Mouse (Mus musculus): ENCODE measurements around the gene Cd4.

Gene Cd4

DNA sequence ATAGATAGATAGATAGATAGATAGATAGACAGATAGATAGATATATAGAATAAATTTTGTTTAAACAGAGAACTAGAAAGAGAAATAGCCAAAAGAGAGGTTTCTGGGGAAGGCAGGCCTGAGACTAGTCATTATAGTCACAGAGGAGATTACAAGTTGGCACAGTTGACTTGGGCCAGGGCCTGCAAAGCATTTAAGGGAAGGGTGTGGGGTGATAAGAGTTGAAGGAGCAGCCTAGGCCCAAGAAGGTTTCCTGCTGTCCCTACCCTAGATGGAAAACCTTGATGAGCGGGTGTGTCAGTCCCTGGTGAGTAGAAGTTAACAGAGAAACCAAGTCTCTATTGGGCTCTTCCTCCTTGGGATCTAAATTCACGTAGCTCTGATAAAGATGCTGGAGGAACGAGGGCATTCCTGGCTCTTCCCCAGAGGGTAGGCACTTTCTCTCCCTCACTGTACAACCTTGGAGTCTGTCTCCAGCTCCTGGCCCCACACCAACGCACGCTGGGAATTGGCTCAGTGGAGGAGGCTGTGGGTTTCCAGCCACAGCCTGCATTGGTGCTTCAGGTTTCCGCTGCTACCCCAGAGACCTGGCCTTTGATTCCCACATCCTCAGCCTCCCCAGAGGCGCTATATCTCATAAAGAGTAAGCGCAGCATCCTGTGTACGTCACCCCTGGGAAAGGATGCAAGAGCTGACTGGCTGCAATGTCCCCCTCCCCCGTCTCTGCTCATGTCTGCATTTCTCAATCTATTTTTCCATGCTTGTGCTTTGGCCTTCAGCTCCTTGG is 3.1 kb downstream of the Cd4 start:
- no peak for DNase-seq (ENCODE audit: low spot score in 2 of 2)

DNA sequence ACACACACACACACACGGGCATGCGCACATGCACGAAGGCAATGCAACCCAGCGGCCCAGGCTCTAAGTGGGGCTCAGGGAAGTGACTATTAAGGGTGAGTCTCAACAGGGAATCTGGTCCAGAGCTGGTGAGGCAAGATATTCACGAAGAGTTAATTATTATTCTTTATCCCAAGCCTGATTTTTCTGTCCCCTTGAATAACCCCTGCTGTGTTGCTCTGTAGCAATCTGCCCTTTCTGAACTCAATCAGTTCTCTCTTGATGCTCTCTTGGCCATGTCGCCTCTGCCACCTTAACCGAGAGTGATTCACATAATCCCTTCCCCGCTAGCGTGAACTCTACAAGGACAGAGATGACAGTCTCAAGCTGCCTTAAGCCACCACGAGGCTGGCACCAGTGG is 4.7 kb downstream of the Cd4 start:
- DNase-seq (ENCODE audit: low spot score in 2 of 2), result no peak

DNA sequence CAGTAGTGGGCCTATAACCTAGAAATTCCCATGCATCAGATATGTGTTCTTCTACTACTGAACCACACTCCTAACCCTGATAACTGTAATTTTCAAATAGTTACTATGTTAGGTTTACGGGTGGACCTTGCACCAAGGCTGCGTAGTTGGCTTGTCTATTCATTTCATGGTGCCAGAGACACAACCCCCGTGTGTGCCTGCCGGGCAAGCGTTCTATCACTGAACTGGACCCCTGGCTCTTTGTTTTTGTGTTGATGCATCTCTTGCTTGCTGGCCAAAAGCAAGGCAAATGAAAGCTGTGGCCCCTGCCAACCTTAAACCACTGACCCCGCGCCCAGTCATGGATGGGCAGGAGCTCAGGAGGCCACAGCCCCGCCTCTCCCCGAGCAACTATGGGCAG is 6.2 kb downstream of the Cd4 start:
- DNase-seq (ENCODE audit: low spot score in 2 of 2), result no peak

DNA sequence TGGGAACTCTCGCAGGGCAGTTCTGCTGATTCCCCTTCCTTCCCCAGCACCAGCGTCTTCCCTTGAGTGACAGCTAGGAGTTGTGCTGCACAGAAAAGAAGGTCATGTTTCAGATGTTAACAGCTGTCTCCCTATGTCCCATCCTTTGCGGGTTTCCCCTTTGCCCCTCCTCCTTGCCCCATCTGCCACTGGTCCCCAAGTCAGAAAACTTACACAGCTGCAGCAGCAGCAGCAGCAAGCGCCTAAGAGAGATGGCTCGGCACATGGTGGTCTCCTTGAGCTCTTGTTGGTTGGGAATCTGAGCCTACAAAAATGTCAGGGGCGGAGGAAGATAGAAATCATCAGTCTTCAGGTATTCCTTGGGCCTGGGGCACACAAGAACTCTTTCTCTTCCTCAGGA is 8.6 kb downstream of the Cd4 start:
- no peak for DNase-seq (ENCODE audit: low spot score in 2 of 2)

DNA sequence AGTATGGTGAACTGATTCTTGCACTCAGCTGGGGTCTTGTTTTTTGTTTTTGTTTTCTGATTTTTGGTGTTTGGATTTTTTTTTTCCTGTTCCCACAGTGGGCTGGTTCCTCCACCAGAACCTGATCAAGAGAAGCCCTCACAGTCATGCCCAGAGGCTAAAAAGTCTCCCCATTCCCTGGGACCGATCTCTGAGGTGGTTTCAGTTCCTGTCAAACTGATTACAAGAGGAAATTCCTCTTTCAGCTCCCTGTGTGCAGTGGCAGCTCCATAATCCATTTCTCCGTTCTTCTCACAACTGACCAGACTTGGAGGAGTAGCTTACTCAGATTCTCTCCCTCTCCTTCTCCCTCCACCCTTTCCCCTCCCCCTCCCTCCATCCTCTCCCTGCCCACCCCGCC is 13.7 kb downstream of the Cd4 start:
- no peak for DNase-seq (ENCODE audit: low spot score in 2 of 2)

DNA sequence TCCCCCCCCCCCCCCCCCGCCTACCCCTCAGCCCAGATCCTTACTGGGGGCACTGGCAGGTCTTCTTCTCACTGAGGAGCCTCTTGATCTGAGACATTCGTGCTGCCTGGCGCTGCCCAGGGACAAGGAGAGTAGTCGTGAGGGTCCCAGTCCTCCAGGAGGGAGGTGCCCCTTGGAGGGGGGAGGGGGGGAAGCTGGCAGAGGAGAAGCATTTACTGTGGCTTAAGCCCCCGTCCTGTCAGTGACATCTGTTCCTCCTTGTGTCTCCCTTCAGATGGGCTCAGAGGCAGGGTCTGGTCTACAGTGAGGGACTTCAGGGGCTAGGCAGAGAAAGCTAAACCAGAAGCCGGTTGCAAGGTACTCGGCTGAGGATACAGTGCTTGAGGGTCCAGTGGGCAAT is 21.5 kb downstream of the Cd4 start:
- DNase-seq (ENCODE audit: low spot score in 2 of 2), result no peak

DNA sequence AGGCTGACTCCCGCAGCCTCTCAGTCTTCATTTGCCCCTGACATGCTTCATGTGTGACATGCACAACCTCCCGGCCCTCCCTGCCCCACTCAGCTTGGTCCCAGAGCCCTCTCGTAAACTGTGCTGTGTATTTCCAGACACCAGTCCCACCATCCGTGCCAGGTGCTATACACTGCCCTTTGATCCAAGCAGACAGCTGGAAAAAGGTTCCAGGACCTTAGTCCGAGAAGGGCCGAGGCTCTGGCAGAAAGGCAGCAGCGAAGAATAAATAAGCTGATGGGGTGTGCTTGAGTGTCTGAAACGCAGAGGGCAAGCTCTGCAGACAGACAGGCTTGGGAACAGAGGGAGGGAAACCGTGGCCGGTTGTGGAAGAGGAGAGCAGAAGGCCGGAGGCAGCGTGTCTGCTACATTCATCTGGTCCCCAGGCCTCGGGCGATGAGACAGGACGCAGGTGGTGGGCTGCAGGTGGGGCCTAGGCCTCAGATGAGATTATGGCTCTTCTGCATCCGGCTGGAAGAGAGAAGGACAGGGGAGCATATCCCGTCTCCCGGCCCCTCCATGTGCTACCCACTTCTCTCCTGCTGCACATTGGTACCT is 22.2 kb downstream of the Cd4 start:
- DNase-seq (ENCODE audit: low spot score in 2 of 2), result no peak

DNA sequence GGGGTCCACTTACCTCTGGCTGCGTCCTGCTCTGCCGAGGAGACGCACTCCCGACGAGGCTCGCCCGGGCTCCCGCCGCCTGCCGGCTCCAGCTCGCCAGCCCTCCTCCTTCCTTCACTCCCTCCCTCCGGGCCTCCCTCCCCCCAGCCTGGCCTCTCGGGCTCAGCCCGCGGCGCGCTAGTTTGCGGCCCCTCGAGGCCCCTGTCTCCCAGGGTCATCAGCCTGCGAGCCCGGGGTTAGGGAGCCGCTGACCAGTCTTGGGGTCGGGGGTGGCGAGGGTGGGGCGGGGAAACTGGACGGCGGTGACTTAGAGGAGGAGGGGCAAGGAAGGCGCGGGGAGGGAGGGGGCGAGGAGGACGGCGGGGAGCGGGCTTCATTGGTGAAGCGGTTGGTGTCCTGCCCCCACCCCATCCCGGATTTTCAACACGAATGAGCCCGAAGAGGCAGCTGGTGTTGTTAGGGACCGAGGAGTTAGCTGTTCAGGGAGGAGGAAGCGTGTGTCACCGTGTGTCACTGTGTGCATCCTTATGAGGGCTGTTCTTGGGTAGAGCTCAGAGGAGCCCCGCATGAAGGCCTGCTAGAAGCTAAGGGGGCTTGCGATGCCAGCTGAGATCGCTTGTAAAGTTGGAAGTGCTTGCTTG is 24.2 kb downstream of the Cd4 start, which contains the start of gene Gpr162:
TSS of gene Gpr162 (minus strand) at position 326 of the 641 bp plus-strand sequence.
- DNase-seq (ENCODE audit: low spot score in 2 of 2), result peak in 1 of 2 experiments; percentile 20

DNA sequence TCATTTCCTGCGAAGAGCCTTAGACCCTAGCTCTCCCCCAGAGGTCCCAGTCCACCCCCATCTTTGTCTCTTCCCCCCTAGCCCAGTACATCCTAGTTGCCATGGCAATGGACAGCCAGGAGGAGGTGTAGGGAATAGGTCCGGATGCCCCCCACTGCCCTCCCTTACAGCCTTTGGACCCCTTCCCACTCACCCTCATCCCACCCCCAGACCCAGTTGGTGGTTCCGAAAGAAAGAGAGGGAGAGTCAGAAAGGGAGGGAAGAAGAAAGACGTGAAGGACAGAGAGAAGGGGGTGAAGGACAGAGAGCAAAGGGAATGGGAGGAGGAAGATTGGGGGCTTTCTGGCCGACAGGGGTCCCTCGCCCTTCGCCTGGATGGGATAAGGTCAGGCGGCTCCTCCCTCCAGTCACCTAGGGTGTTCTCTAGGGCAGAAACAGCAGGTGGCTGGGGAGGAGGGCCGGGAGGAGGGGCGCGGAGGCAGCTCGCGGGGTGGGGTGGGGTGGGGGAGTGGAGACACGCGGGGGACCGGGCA is 24.8 kb downstream of the Cd4 start:
- DNase-seq (ENCODE audit: low spot score in 2 of 2), result no peak

DNA sequence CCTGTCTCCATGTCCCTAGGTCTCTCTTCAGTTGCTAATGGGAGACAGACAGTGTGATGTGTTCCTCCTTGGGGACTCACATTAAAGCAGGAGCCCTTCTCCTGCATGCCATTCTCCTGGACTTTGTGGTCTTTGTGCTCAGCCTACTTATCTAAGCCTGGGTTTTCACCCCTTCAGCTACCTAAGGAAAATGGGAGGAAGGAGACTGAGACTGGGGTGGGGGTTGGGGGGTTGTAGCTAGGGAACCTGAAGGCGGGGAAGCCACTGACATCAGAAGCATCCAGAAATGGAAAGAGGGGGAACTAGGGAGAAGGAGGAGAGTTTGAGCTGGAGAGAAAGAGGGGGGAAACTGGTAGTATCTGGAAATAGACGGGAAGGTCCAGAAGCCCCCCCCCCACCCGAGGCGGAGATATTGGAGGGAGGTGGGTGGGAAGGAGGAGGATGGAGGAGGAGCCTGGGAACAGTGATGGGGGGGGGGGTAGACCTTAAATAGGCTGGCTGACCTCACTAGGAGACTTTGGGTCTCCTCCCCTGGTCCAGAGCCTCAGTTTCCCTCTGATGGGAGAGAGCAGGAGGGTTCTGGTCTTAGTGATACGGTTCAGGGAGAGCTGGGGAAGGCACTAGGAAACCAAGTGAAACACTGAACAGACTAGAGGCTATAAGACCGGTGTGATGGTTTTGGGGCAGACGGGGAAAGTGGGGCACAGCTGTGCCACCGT is 25.5 kb downstream of the Cd4 start:
- no peak for DNase-seq (ENCODE audit: low spot score in 2 of 2)

DNA sequence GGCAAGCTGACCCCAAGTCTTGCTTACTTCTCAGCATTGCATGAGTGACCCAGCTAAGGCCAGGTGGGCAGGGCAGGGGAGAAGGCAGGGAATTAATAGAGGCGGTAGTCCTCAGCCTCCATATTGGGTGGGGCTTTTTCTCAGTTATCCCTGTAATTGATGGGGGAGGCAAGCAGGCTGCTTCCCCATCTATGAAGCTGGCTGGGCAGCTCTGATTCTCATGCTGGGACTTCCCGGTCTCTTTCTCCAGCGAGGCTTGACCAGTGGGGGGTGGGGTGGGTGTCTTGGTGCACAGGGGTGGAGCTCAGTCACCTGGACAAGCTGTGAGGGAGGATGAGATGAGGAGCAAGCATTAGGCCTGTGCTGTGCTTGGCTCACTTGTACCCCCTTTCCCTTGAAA is 26.2 kb downstream of the Cd4 start:
- DNase-seq (ENCODE audit: low spot score in 2 of 2), result no peak

DNA sequence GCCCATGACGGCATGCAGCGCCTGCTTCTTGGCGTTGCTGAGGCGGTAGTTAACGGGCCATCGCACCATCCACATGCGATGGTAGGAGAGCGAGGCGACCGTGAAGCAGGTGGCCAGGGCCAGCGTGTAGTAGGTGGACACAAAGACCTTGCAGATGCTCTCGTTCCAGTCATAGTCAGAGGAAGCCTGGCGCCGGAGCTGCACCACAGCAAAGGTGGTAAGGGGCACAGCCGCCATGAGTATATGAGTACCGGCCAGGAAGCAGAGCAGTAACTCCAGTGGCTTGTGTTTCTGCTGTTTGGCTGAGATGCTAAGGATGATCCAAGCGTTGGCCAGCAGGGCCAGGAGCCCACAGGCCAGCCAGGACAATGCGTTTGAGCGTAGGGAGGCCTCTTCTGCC is 26.8 kb downstream of the Cd4 start:
- DNase-seq (ENCODE audit: low spot score in 2 of 2), result no peak

DNA sequence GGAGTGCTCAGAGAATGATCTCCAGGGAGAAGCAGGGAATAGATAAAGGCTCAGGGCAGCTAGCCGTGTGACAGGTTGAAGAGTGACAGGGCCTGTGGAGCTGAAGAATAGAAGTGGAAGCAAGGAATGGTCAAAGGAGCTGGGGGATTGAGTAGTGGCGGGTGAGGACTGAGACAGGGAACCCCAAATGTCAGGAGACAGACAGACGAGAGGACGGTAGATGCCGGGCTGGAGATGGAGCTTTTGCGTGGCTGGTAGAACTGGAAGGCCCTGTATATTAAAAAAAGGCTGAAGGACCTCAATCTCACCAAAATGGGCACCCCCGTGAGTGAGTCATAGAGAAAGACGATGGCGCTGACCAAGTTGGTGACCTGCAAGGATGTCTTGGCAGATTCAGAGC is 27.5 kb downstream of the Cd4 start:
- no peak for DNase-seq (ENCODE audit: low spot score in 2 of 2)

DNA sequence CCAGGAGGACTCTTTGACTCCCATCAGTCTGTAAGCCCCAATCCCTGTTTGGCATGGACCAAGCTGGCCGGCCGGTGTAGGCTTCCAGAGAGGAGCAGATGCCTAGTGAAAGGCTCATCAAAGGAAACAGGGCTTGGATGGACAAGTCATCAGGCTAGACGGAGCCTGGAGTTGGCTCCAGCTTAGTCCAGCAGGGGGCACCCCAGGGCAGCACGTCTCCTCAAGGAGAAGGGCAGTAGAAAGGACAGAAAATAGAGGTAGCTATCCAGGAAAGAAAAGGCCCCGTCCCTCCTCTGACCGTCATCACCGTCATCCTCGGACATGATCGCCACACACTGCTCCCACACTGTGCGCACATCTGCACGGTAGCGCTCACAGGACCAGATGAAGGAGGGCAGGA is 28.3 kb downstream of the Cd4 start:
- DNase-seq (ENCODE audit: low spot score in 2 of 2), result peak; percentile 63 to 83

DNA sequence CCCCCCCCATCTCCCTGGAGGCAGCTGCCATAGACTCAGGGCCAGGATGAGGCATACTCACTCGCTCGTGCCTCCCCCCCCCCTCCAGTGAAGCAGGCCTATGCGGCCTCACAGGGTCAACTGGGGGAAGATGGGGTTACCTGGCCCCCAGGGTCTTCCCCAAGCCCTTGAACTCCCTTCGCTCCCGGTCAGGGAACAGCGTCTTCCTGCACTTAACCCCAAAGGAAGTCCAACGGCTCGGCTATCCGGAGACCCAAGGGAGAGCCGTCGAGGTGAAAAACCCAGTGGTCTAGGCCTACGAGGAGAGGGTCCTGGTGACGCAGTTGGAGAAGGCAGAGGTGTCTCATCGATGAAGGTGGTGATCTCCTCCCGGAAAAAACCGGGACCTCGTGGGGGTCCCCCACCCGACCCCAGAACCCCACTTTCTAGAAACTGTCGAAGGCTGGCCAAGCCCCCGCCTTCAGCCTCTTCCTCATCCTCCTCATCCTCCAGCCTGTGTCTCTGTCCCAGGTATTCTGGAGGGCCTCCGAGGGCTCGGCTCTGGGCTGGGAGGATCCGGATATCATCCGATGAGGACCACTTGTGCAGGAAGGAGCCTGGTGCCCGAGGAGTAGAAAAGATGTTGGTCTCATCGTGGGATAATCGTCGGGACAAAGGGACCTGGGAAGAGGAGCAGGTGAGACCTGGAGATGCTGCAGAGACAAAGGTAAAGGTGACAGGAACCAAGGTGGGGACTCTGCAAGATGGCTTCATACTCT is 29.3 kb downstream of the Cd4 start:
- DNase-seq (ENCODE audit: low spot score in 2 of 2), result no peak

DNA sequence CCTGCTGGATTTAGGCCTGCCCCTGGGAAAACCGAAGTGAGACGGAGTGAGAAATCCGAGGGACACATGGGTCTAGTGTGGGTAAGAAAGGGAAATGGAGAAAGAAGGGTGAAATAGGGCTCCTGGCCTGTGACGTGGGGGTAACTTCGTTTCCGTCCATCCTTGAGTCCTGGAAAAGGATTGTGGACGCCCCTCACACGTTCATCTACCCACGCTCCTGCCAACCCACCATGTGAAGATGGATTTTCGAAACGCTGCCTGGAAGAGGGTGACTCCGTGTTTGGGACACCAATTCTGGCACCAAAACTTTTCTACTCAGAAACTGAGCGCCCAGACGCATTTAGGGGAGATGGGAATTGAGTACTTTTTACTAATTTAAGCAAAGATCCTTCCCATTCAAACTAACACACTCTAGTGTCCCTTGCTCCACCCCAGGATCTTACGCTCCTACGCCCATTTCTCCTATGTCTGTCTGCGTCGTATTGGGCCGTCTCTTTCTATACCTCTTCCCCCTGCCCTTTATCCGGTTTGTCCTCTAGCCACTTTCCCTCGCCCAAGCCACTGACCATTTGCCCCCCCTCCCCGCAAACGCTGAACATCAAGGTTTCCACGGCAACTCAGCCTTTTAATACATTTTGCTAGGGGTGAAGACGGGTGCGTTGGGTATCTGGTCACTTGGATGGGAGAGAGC is 30.0 kb downstream of the Cd4 start:
- no peak for DNase-seq (ENCODE audit: low spot score in 2 of 2)

DNA sequence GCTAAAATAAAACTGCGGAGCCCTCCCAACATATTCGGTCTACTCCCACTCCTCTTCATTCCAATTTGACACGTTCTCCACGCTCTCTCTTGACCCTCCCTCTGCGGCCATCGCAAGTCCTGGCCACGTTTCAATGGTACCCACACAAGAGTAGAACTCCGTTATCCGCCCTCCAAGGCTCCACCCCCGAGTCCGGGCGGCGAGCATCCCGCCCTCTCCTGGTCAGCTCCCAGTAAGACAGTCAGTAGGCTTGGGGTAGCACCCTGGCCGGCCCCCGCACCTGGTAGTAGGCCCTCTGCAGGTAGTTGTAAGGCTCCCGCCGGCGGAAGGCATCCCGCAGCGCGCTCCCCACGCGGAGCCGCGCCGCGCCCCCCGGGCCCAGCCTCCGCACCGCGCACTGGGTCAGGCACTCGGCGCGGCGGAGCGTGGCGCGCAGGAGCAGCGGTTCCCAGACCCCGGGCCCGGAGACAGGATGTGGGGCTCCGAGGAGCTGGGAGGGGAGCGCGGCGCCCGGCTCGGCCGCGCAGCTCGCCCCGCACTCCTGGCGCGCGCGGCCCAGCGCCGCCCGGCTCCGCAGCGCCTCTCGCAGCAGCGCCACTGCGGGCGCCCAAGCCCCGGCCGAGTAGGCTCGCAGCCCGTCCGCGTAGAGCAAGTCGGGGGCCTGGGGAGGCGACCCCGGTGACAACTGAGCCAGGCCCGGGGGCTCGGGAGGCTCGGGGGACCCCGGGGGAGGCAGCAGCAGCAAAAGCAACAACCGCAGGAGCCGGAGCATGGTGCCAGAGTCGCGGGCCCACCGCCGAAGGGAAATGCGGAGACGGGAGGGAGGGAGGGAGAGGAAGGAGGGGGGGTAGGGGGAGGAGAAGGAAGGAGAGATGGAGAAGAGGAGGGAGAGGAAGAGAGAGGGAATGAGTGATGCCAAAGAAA is 30.8 kb downstream of the Cd4 start, which contains the start of gene P3h3:
TSS of gene P3h3 (minus strand) at position 837 of the 924 bp plus-strand sequence.
- peak; percentile 41 to 66 for DNase-seq (ENCODE audit: low spot score in 2 of 2)

DNA sequence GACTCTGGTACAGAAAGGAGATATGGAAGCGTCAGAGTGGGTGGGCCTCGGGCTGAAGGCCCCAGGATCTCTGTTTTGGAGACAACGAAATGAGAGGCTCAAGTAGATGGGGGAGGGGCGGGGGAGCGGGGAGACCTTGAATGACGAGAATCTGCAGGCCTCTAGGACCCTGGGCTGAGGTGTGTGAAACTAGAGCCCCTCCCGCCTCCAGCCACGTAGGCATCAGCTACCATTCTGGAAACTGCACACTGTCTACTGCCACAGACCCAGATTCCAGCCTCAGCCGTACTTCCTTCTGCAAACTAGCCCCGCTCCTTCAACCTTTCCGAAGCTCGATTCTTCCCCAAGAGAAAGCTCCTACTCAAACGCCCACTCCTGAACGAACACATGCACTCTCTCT is 31.7 kb downstream of the Cd4 start:
- no peak for DNase-seq (ENCODE audit: low spot score in 2 of 2)

DNA sequence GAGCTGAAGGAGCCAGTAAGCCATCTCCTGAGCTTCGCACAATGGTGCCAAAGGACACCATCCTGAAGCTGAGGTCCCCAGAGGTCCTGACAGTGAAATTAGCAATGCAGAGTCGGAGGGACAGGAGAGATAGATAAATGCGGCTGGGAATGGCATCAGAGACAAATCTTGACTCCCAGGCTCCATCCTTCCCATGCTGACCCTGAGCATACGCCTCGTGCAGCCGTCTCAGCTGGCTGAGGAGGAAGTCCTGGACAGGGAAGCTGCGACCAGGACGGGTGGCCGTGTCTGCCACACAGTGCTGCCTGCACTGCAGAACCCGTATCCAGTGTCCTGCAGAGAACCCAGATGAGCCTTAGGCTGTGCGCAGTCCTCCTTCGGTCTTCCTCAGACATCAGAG is 33.4 kb downstream of the Cd4 start:
- DNase-seq (ENCODE audit: low spot score in 2 of 2), result no peak

DNA sequence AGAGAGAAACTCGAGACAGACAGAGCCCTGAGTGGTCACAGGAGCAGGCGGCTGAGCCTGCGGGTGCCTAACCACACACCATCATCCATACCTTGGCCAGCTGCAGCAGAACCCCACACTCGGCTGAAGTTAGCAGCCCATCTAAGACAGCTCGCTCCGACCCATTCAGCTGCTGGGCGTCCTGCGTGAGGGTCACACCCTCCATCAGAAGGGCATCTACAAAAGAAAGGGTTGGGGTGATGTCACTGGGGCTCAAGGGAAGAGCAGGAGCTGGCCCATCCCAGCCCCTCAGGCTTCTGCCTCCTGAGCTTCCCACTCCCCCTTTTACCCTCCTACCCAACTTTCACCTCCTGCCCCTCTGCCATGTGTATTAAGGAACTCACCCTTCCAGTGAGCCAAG is 37.5 kb downstream of the Cd4 start:
- DNase-seq (ENCODE audit: low spot score in 2 of 2), result no peak
